Mouse (Mus musculus): ENCODE data around the gene Slc22a3. TPM values are rescaled to one million over a fixed set of nuclear protein-coding genes. Genes with fewer than 3 reads are reported as not detected.

Gene Slc22a3
- polyA plus RNA-seq, 1 experiment from 2014 or later, result 0.65 TPM

GRCm38 (mm10) chr17:12474509-12475083, 32.9 kb downstream of the Slc22a3 start:
- Histone ChIP-seq H3K9ac (replicated peaks) (no peak overlapping the region), H3K4me3 (ENCODE audit: low read depth, low read length) (no peak overlapping the region), H3K27me3 (ENCODE audit: insufficient read depth, low read length) (no peaks in the 10 kb centered on the region), H3K9me3 (ENCODE audit: low read length) (no peaks in the 10 kb centered on the region), H3K36me3 (replicated peaks; ENCODE audit: insufficient read depth, low read length) (no peaks in the 10 kb centered on the region), H3K27ac (ENCODE audit: low read depth) (peak overlapping the region; percentile 5; the same call in 1 of the 2 replicates), H3K4me2 (ENCODE audit: low read depth, low read length) (no peak overlapping the region), H3K4me1 (ENCODE audit: insufficient read depth) (no peaks in the 10 kb centered on the region)
- WGBS (ENCODE audit: insufficient replicate concordance), result 51% methylated on average over 3 of the region's 3 CpGs
- ATAC-seq (no peak), DNase-seq (no peak)
- TF ChIP-seq CTCF (IDR thresholded peaks at IDR 0.05; ENCODE audit: low read depth) (no peak), EP300 (IDR thresholded peaks at IDR 0.05; ENCODE audit: low read depth) (no peak)

GRCm38 (mm10) chr17:12472547-12472946, 35.0 kb downstream of the Slc22a3 start:
- Histone ChIP-seq H3K4me3 (ENCODE audit: low read depth, low read length) (no peak overlapping the region), H3K9ac (replicated peaks) (no peak overlapping the region), H3K4me2 (ENCODE audit: low read depth, low read length) (no peak overlapping the region), H3K36me3 (replicated peaks; ENCODE audit: insufficient read depth, low read length) (no peaks in the 10 kb centered on the region), H3K27ac (ENCODE audit: low read depth) (no peak overlapping the region), H3K27me3 (ENCODE audit: insufficient read depth, low read length) (no peaks in the 10 kb centered on the region), H3K4me1 (ENCODE audit: insufficient read depth) (no peaks in the 10 kb centered on the region), H3K9me3 (ENCODE audit: low read length) (no peaks in the 10 kb centered on the region)
- TF ChIP-seq CTCF (IDR thresholded peaks at IDR 0.05; ENCODE audit: low read depth) (no peak), EP300 (IDR thresholded peaks at IDR 0.05; ENCODE audit: low read depth) (no peak)
- ATAC-seq (no peak), DNase-seq (no peak)

GRCm38 (mm10) chr17:12468745-12469144, 38.8 kb downstream of the Slc22a3 start:
- H3K27me3 ChIP-seq (ENCODE audit: insufficient read depth, low read length), result no peaks in the 10 kb centered on the region
- no peak for DNase-seq
- no peaks in the 10 kb centered on the region for H3K36me3 ChIP-seq (replicated peaks; ENCODE audit: insufficient read depth, low read length)
- H3K27ac ChIP-seq (ENCODE audit: low read depth), result no peak overlapping the region
- TF ChIP-seq EP300 (IDR thresholded peaks at IDR 0.05; ENCODE audit: low read depth) (no peak), CTCF (IDR thresholded peaks at IDR 0.05; ENCODE audit: low read depth) (no peak)
- WGBS (ENCODE audit: insufficient replicate concordance), result 54% methylated on average over 5 of the region's 5 CpGs
- no peak overlapping the region for H3K4me2 ChIP-seq (ENCODE audit: low read depth, low read length)
- no peak overlapping the region for H3K9ac ChIP-seq (replicated peaks)
- H3K4me3 ChIP-seq (ENCODE audit: low read depth, low read length), result no peak overlapping the region
- no peak for ATAC-seq
- no peaks in the 10 kb centered on the region for H3K4me1 ChIP-seq (ENCODE audit: insufficient read depth)
- no peaks in the 10 kb centered on the region for H3K9me3 ChIP-seq (ENCODE audit: low read length)

GRCm38 (mm10) chr17:12467642-12468041, 39.9 kb downstream of the Slc22a3 start:
- no peak for TF ChIP-seq CTCF (IDR thresholded peaks at IDR 0.05; ENCODE audit: low read depth)
- TF ChIP-seq EP300 (IDR thresholded peaks at IDR 0.05; ENCODE audit: low read depth), result no peak
- no peaks in the 10 kb centered on the region for H3K27me3 ChIP-seq (ENCODE audit: insufficient read depth, low read length)

GRCm38 (mm10) chr17:12466501-12467000, 41.0 kb downstream of the Slc22a3 start:
- Histone ChIP-seq H3K36me3 (replicated peaks; ENCODE audit: insufficient read depth, low read length) (no peaks in the 10 kb centered on the region), H3K9ac (replicated peaks) (no peak overlapping the region), H3K4me2 (ENCODE audit: low read depth, low read length) (no peak overlapping the region), H3K27me3 (ENCODE audit: insufficient read depth, low read length) (no peaks in the 10 kb centered on the region), H3K4me3 (ENCODE audit: low read depth, low read length) (no peak overlapping the region), H3K27ac (ENCODE audit: low read depth) (no peak overlapping the region), H3K9me3 (ENCODE audit: low read length) (no peaks in the 10 kb centered on the region), H3K4me1 (ENCODE audit: insufficient read depth) (no peaks in the 10 kb centered on the region)
- no peak for TF ChIP-seq CTCF (IDR thresholded peaks at IDR 0.05; ENCODE audit: low read depth)
- TF ChIP-seq EP300 (IDR thresholded peaks at IDR 0.05; ENCODE audit: low read depth), result no peak
- DNase-seq (no peak), ATAC-seq (no peak)
- 60% methylated on average over 4 of the region's 4 CpGs for WGBS (ENCODE audit: insufficient replicate concordance)

More at GRCm38 (mm10) chr17:12467642-12468041, 39.9 kb downstream of the Slc22a3 start:
- no peak overlapping the region for H3K27ac ChIP-seq (ENCODE audit: low read depth)
- H3K36me3 ChIP-seq (replicated peaks; ENCODE audit: insufficient read depth, low read length), result no peaks in the 10 kb centered on the region
- no peak for DNase-seq
- no peak overlapping the region for H3K9ac ChIP-seq (replicated peaks)
- H3K4me1 ChIP-seq (ENCODE audit: insufficient read depth), result no peaks in the 10 kb centered on the region
- no peak overlapping the region for H3K4me2 ChIP-seq (ENCODE audit: low read depth, low read length)
- no peak for ATAC-seq
- WGBS (ENCODE audit: insufficient replicate concordance), result 74% methylated on average over 3 of the region's 3 CpGs
- no peak overlapping the region for H3K4me3 ChIP-seq (ENCODE audit: low read depth, low read length)
- no peaks in the 10 kb centered on the region for H3K9me3 ChIP-seq (ENCODE audit: low read length)

GRCm38 (mm10) chr17:12461168-12461567, 46.3 kb downstream of the Slc22a3 start:
- H3K27me3 ChIP-seq (ENCODE audit: insufficient read depth, low read length), result no peaks in the 10 kb centered on the region
- DNase-seq (no peak), ATAC-seq (no peak)
- H3K27ac ChIP-seq (ENCODE audit: low read depth), result no peak overlapping the region
- no peaks in the 10 kb centered on the region for H3K9me3 ChIP-seq (ENCODE audit: low read length)
- no peak overlapping the region for H3K9ac ChIP-seq (replicated peaks)
- no peak for TF ChIP-seq EP300 (IDR thresholded peaks at IDR 0.05; ENCODE audit: low read depth)
- TF ChIP-seq CTCF (IDR thresholded peaks at IDR 0.05; ENCODE audit: low read depth), result peak; percentile 41
- H3K4me2 ChIP-seq (ENCODE audit: low read depth, low read length), result no peak overlapping the region
- H3K4me3 ChIP-seq (ENCODE audit: low read depth, low read length), result no peak overlapping the region
- H3K36me3 ChIP-seq (replicated peaks; ENCODE audit: insufficient read depth, low read length), result no peaks in the 10 kb centered on the region
- H3K4me1 ChIP-seq (ENCODE audit: insufficient read depth), result no peaks in the 10 kb centered on the region
